In the genomic region with DNA sequence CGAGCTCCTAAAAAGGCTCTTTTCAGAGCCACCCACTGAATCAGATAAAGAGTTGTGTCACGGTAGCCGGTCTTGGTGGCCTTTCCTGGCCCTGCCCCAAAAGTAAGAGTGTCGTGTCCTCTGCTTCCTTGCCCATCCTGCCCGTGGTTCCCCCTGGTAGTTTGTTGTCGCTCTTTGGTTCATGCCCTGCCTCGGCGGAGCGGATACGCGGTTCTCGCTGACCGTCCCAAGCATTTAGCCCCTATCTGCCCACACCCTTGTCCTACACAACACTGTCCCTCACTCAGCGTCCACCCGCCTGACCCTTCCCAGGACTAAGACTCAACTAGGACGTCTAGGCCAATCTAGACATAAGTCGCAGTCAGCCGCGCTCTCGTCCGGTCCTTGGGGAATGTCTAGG, we compare ENCODE assay signal across 13 mouse cellular contexts. TPM values are rescaled to one million over a fixed set of nuclear protein-coding genes. Genes with fewer than 3 reads are reported as not detected.
DNase-seq lines count a peak whose midpoint lies in the region; ATAC-seq and TF ChIP-seq lines count a peak whose summit lies in the region.
"Not testable (repeated sequence)": the region's sequence is repeated elsewhere in the genome, so short reads cannot be mapped to it uniquely, and the experiment has no call there.
"Had no signal": no experiment of that assay in that cellular context is flagged by ENCODE, and none has a peak within 500 bp of the region (broad histone marks: within the 10 kb centered on the region; RNA-seq: fewer than 3 reads in every experiment).

No protein-coding gene starts in this region.

- not testable (repeated sequence) for H3K36me3 ChIP-seq in embryonic facial prominence, embryonic 11.5 days (replicated peaks; ENCODE audit: control insufficient read depth, insufficient read depth, low read depth, low read length); forebrain, embryonic 15.5 days; kidney, adult 2 months (ENCODE audit: control insufficient read depth, insufficient read depth, low read length); liver, embryonic 11.5 days (ENCODE audit: control insufficient read depth, insufficient read depth, low read length); megakaryocyte, embryonic 14.5 days (replicated peaks; ENCODE audit: low read length); neural tube, embryonic 14.5 days (ENCODE audit: control insufficient read depth, insufficient read depth, low read length)

- ATAC-seq in embryonic facial prominence, embryonic 11.5 days (replicated peaks; ENCODE audit: insufficient number of reproducible peaks, low FRiP score, low TSS enrichment, low read depth); neural tube, embryonic 14.5 days (ENCODE audit: low read depth): not testable (repeated sequence)
- ATAC-seq in forebrain, embryonic 15.5 days (replicated peaks): peak; percentile 7; the same call in 1 of the 2 replicates
- peak; percentile 18 to 33 for ATAC-seq in hematopoietic stem cell, adult 5-6 weeks (replicated peaks in 1 of 2; ENCODE audit: insufficient read depth in 1 of 2, low FRiP score in 2 of 2, low TSS enrichment in 1 of 2, low read depth in 1 of 2, poor library complexity in 2 of 2, severe bottlenecking in 2 of 2)
- ATAC-seq in liver, embryonic 11.5 days (replicated peaks; ENCODE audit: low FRiP score): peak; percentile 46

- WGBS in embryonic facial prominence, embryonic 11.5 days: 0% methylated on average over 9 of the region's 21 CpGs
- 0% methylated on average over 10 of the region's 21 CpGs for WGBS in forebrain, embryonic 15.5 days
- WGBS in kidney, adult 2 months: under 1% methylated on average over 12 of the region's 21 CpGs
- WGBS in liver, embryonic 11.5 days: 0% methylated on average over 10 of the region's 21 CpGs
- under 1% methylated on average over 10 of the region's 21 CpGs for WGBS in neural tube, embryonic 14.5 days

- H3K9me3 ChIP-seq in embryonic facial prominence, embryonic 11.5 days (replicated peaks; ENCODE audit: control insufficient read depth, low read length); forebrain, embryonic 15.5 days; liver, embryonic 11.5 days (ENCODE audit: control insufficient read depth, low read length); megakaryocyte, embryonic 14.5 days; neural tube, embryonic 14.5 days (ENCODE audit: control insufficient read depth, low read length): not testable (repeated sequence)

- not testable (repeated sequence) for TF ChIP-seq POLR2A in kidney, adult 2 months (IDR thresholded peaks at IDR 0.05; ENCODE audit: low read depth, low read length)

- not testable (repeated sequence) for TF ChIP-seq CTCF in kidney, adult 2 months (conservative IDR thresholded peaks at IDR 0.05; ENCODE audit: insufficient read depth, insufficient read length, low read depth, low read length)

- H3K27me3 ChIP-seq in embryonic facial prominence, embryonic 11.5 days (ENCODE audit: control insufficient read depth, insufficient read depth, low read length); forebrain, embryonic 15.5 days; kidney, adult 2 months (replicated peaks; ENCODE audit: control insufficient read depth, insufficient read depth, low read length); liver, embryonic 11.5 days (replicated peaks; ENCODE audit: control insufficient read depth, insufficient read depth, low read length); megakaryocyte, embryonic 14.5 days (replicated peaks); neural tube, embryonic 14.5 days (ENCODE audit: control insufficient read depth, insufficient read depth, low read length): not testable (repeated sequence)

- not testable (repeated sequence) for H3K4me2 ChIP-seq in embryonic facial prominence, embryonic 11.5 days (ENCODE audit: low read depth, low read length); liver, embryonic 11.5 days
- H3K4me2 ChIP-seq in forebrain, embryonic 15.5 days (replicated peaks): peak overlapping the region; percentile 35
- peak overlapping the region; percentile 29; the same call in 1 of the 2 replicates for H3K4me2 ChIP-seq in neural tube, embryonic 14.5 days (ENCODE audit: low read depth, low read length)

- peak overlapping the region; percentile 65; the same call in 1 of the 2 replicates for H3K27ac ChIP-seq in embryonic facial prominence, embryonic 11.5 days (replicated peaks; ENCODE audit: low read depth, low read length)
- H3K27ac ChIP-seq in forebrain, embryonic 15.5 days (replicated peaks): peak overlapping the region; percentile 71
- H3K27ac ChIP-seq in kidney, adult 2 months (ENCODE audit: insufficient read depth, low read depth, low read length): peak overlapping the region; percentile 89
- peak overlapping the region; percentile 81 for H3K27ac ChIP-seq in liver, embryonic 11.5 days (ENCODE audit: low read depth, low read length)
- not testable (repeated sequence) for H3K27ac ChIP-seq in neural tube, embryonic 14.5 days (ENCODE audit: low read depth, low read length)

- H3K4me3 ChIP-seq in embryonic facial prominence, embryonic 11.5 days (ENCODE audit: low read depth, low read length); liver, embryonic 11.5 days (ENCODE audit: low read depth, low read length): not testable (repeated sequence)
- peak overlapping the region; percentile 37 for H3K4me3 ChIP-seq in forebrain, embryonic 15.5 days
- H3K4me3 ChIP-seq in kidney, adult 2 months (ENCODE audit: insufficient read depth, low read depth, low read length): peak overlapping the region; percentile 73
- peak overlapping the region; percentile 83 for H3K4me3 ChIP-seq in megakaryocyte, embryonic 14.5 days (replicated peaks)
- peak overlapping the region; percentile 24 for H3K4me3 ChIP-seq in neural tube, embryonic 14.5 days (ENCODE audit: low read depth, low read length)

- not testable (repeated sequence) for H3K9ac ChIP-seq in embryonic facial prominence, embryonic 11.5 days (replicated peaks; ENCODE audit: low read length); liver, embryonic 11.5 days (ENCODE audit: low read depth, low read length); neural tube, embryonic 14.5 days (replicated peaks; ENCODE audit: low read depth, low read length)
- H3K9ac ChIP-seq in forebrain, embryonic 15.5 days (replicated peaks): peak overlapping the region; percentile 38; the same call in 1 of the 2 replicates

- DNase-seq in B cell, adult 2 months: peak; percentile 26 to 29
- DNase-seq in embryonic facial prominence, embryonic 11.5 days (ENCODE audit: low spot score); kidney, adult 2 months; liver, embryonic 11.5 days (ENCODE audit: low spot score): not testable (repeated sequence)

- H3K4me1 ChIP-seq in embryonic facial prominence, embryonic 11.5 days (ENCODE audit: control insufficient read depth, insufficient read depth, low read length); kidney, adult 2 months (ENCODE audit: control insufficient read depth, insufficient read depth, low read length); neural tube, embryonic 14.5 days (ENCODE audit: control insufficient read depth, insufficient read depth, low read length): not testable (repeated sequence)
- peaks cover 28% of the 10 kb centered on the region for H3K4me1 ChIP-seq in forebrain, embryonic 15.5 days
- peaks cover 23% of the 10 kb centered on the region for H3K4me1 ChIP-seq in liver, embryonic 11.5 days (replicated peaks; ENCODE audit: control insufficient read depth, insufficient read depth, low read length)
- peaks cover 54% of the 10 kb centered on the region for H3K4me1 ChIP-seq in megakaryocyte, embryonic 14.5 days

RNA-seq across cellular contexts. Expression of a gene that starts 0.5 kb away (rescaled TPM):
- polyA plus RNA-seq in embryonic facial prominence, embryonic 11.5 days (2014; fragmentation: Nextera tagmentation; extraction: Ambion mirVana): 0.50 and 1.8 TPM in 2 replicates
- 0.62 TPM in 1 of 2 replicates, not detected in the other for polyA plus RNA-seq in forebrain, embryonic 15.5 days (2015; fragmentation: Nextera tagmentation; extraction: Ambion mirVana)
- total RNA-seq in hematopoietic stem cell, adult 5-6 weeks (2017): 3.7 TPM in 1 of 2 replicates, not detected in the other
- not detected in 2 replicates for polyA plus RNA-seq in kidney, adult 2 months (2012; rRNA removed)
- 0.93 and 1.5 TPM in 2 replicates for polyA plus RNA-seq in liver, embryonic 11.5 days (2014; fragmentation: Nextera tagmentation; extraction: Ambion mirVana)
- polyA plus RNA-seq in megakaryocyte, embryonic 14.5 days (2012; ENCODE audit: insufficient read depth, low replicate concordance): not detected in 2 replicates
- 0.18 and 0.67 TPM in 2 replicates for polyA plus RNA-seq in neural tube, embryonic 14.5 days (2014; fragmentation: Nextera tagmentation; extraction: Ambion mirVana)
- total RNA-seq: adrenal gland, adult 18-20 months; gastrocnemius, adult 8-10 months; heart, postnatal 36 days; left cerebral cortex, postnatal 14 days; monocyte, adult 5-6 weeks had no signal

RNA-seq across cellular contexts. Expression of a gene that starts 0.7 kb away (rescaled TPM):
- 7.0 and 15.3 TPM in 2 replicates for polyA plus RNA-seq in embryonic facial prominence, embryonic 11.5 days (2014; fragmentation: Nextera tagmentation; extraction: Ambion mirVana)
- 25.1 and 32.2 TPM in 2 replicates for polyA plus RNA-seq in forebrain, embryonic 15.5 days (2015; fragmentation: Nextera tagmentation; extraction: Ambion mirVana)
- total RNA-seq in hematopoietic stem cell, adult 5-6 weeks (2017): 3,498 and 3,576 TPM in 2 replicates
- polyA plus RNA-seq in kidney, adult 2 months (2012; rRNA removed): 285 and 388 TPM in 2 replicates
- polyA plus RNA-seq in liver, embryonic 11.5 days (2014; fragmentation: Nextera tagmentation; extraction: Ambion mirVana): 12.1 and 12.7 TPM in 2 replicates
- 57.2 and 67.0 TPM in 2 replicates for polyA plus RNA-seq in megakaryocyte, embryonic 14.5 days (2012; ENCODE audit: insufficient read depth, low replicate concordance)
- 9.7 and 17.4 TPM in 2 replicates for polyA plus RNA-seq in neural tube, embryonic 14.5 days (2014; fragmentation: Nextera tagmentation; extraction: Ambion mirVana)

RNA-seq across cellular contexts. Expression of a gene that starts 5.9 kb away (rescaled TPM):
- 45.8 and 51.6 TPM in 2 replicates for polyA plus RNA-seq in embryonic facial prominence, embryonic 11.5 days (2014; fragmentation: Nextera tagmentation; extraction: Ambion mirVana)
- polyA plus RNA-seq in forebrain, embryonic 15.5 days (2015; fragmentation: Nextera tagmentation; extraction: Ambion mirVana): 51.6 and 60.6 TPM in 2 replicates
- total RNA-seq in hematopoietic stem cell, adult 5-6 weeks (2017): 336 and 1,520 TPM in 2 replicates
- polyA plus RNA-seq in kidney, adult 2 months (2012; rRNA removed): 162 and 196 TPM in 2 replicates
- polyA plus RNA-seq in liver, embryonic 11.5 days (2014; fragmentation: Nextera tagmentation; extraction: Ambion mirVana): 27.8 and 34.5 TPM in 2 replicates
- polyA plus RNA-seq in megakaryocyte, embryonic 14.5 days (2012; ENCODE audit: insufficient read depth, low replicate concordance): 947 and 1,036 TPM in 2 replicates
- 32.6 and 49.7 TPM in 2 replicates for polyA plus RNA-seq in neural tube, embryonic 14.5 days (2014; fragmentation: Nextera tagmentation; extraction: Ambion mirVana)

RNA-seq across cellular contexts. Expression of a gene that starts 7.1 kb away (rescaled TPM):
- polyA plus RNA-seq in embryonic facial prominence, embryonic 11.5 days (2014; fragmentation: Nextera tagmentation; extraction: Ambion mirVana): 9.8 and 11.8 TPM in 2 replicates
- 6.7 and 8.0 TPM in 2 replicates for polyA plus RNA-seq in forebrain, embryonic 15.5 days (2015; fragmentation: Nextera tagmentation; extraction: Ambion mirVana)
- 51.2 and 125 TPM in 2 replicates for total RNA-seq in hematopoietic stem cell, adult 5-6 weeks (2017)
- polyA plus RNA-seq in kidney, adult 2 months (2012; rRNA removed): 8.6 and 12.9 TPM in 2 replicates
- 5.8 and 8.0 TPM in 2 replicates for polyA plus RNA-seq in liver, embryonic 11.5 days (2014; fragmentation: Nextera tagmentation; extraction: Ambion mirVana)
- polyA plus RNA-seq in megakaryocyte, embryonic 14.5 days (2012; ENCODE audit: insufficient read depth, low replicate concordance): 50.2 and 139 TPM in 2 replicates
- polyA plus RNA-seq in neural tube, embryonic 14.5 days (2014; fragmentation: Nextera tagmentation; extraction: Ambion mirVana): 0.71 and 1.1 TPM in 2 replicates

RNA-seq across cellular contexts. Expression of a gene that starts 17.1 kb away (rescaled TPM):
- polyA plus RNA-seq in embryonic facial prominence, embryonic 11.5 days (2014; fragmentation: Nextera tagmentation; extraction: Ambion mirVana): 4.4 TPM in 2 replicates
- 10.1 and 10.9 TPM in 2 replicates for polyA plus RNA-seq in forebrain, embryonic 15.5 days (2015; fragmentation: Nextera tagmentation; extraction: Ambion mirVana)
- 44.6 and 53.3 TPM in 2 replicates for total RNA-seq in hematopoietic stem cell, adult 5-6 weeks (2017)
- 1.5 and 2.7 TPM in 2 replicates for polyA plus RNA-seq in kidney, adult 2 months (2012; rRNA removed)
- 3.5 and 5.0 TPM in 2 replicates for polyA plus RNA-seq in liver, embryonic 11.5 days (2014; fragmentation: Nextera tagmentation; extraction: Ambion mirVana)
- 5.6 and 6.1 TPM in 2 replicates for polyA plus RNA-seq in megakaryocyte, embryonic 14.5 days (2012; ENCODE audit: insufficient read depth, low replicate concordance)
- 4.2 TPM in 2 replicates for polyA plus RNA-seq in neural tube, embryonic 14.5 days (2014; fragmentation: Nextera tagmentation; extraction: Ambion mirVana)
